Mouse (Mus musculus) hindbrain, embryonic 10.5 days (tissue): Measurements from ENCODE around the gene Nemp1. TPM values are rescaled to one million over a fixed set of nuclear protein-coding genes. Genes with fewer than 3 reads are reported as not detected.

Source experiments
- DNase-seq: peaks from one replicate; pipeline ENCODE4 v3.0.0-alpha.2; 2017; ENCODE audit warnings: low spot score
- H3K27ac ChIP-seq: fragments of 300-500 bp; sonication (generic); 2 replicates; pipeline ENCODE4 v1.5.1; 2016; ENCODE audit warnings: mild to moderate bottlenecking, moderate library complexity
- H3K27me3 ChIP-seq: fragments of 300-500 bp; sonication (generic); 2 replicates; pipeline ENCODE4 v1.6.1; 2016; ENCODE audit warnings: mild to moderate bottlenecking; ENCODE audit not compliant: poor library complexity, insufficient read depth, severe bottlenecking
- H3K36me3 ChIP-seq: fragments of 300-500 bp; sonication (generic); 2 replicates; pipeline ENCODE4 v1.6.1; 2016; ENCODE audit warnings: mild to moderate bottlenecking, moderate library complexity
- H3K4me1 ChIP-seq: fragments of 300-500 bp; sonication (generic); replicated peaks from 2 replicates; pipeline ENCODE4 v1.6.1; 2016; ENCODE audit warnings: mild to moderate bottlenecking
- H3K4me3 ChIP-seq: fragments of 300-500 bp; sonication (generic); 2 replicates; pipeline ENCODE4 v1.5.1; 2016; ENCODE audit warnings: mild to moderate bottlenecking, moderate library complexity
- H3K9me3 ChIP-seq: fragments of 300-500 bp; sonication (generic); 2 replicates; pipeline ENCODE4 v1.6.1; 2016; ENCODE audit warnings: mild to moderate bottlenecking, moderate library complexity
- WGBS: fragments of 180-500 bp; shearing (Covaris S2); methylation state at CpG from one replicate; pipeline ENCODE4 v1.1.7; 2016; 5-methylcytosine and 5-hydroxymethylcytosine counted together
- polyA plus RNA-seq: library from polyadenylated mRNA; unstranded; fragments of >200 nt; fragmentation: Nextera tagmentation; extraction: Ambion mirVana; gene quantifications from 2 replicates; pipeline ENCODE4 v1.2.1, GENCODE M21; 2016

The Nemp1 gene
- polyA plus RNA-seq, 1 experiment from 2014 or later = 7.7 TPM

- Histone ChIP-seq H3K4me3 (peak overlapping the region; percentile 36), H3K27ac (peak overlapping the region; percentile 66), H3K9me3 (no peaks in the 10 kb centered on the region), H3K4me1 (peaks cover 49% of the 10 kb centered on the region), H3K36me3 (no peaks in the 10 kb centered on the region), H3K27me3 (peaks cover 55% of the 10 kb centered on the region)
- WGBS = 17% methylated on average over 20 of the region's 20 CpGs
- DNase-seq = peak; percentile 19
Observed at GRCm38 (mm10) chr10:127721671-127722418, 55.1 kb downstream of the Nemp1 start.

- H3K27me3 ChIP-seq = peaks cover 63% of the 10 kb centered on the region
- no peak within 1 kb of the TSS for H3K27ac ChIP-seq
- DNase-seq = no peak
- no peaks in the 10 kb centered on the region for H3K9me3 ChIP-seq
- H3K36me3 ChIP-seq = no peaks in the 10 kb centered on the region
- H3K4me1 ChIP-seq = peaks cover 44% of the 10 kb centered on the region
- WGBS = 81% methylated on average over 3 of the region's 3 CpGs
- no peak within 1 kb of the TSS for H3K4me3 ChIP-seq
Observed at GRCm38 (mm10) chr10:127724178-127724577, 57.5 kb downstream of the Nemp1 start, which contains the start of gene Tac2. Gene Tac2 (plus strand): TSS chr10:127724478.

GRCm38 (mm10) chr10:127725136-127725535 lies 58.4 kb downstream of the Nemp1 start:
- Histone ChIP-seq H3K4me3 (no peak overlapping the region), H3K36me3 (no peaks in the 10 kb centered on the region), H3K9me3 (no peaks in the 10 kb centered on the region), H3K27me3 (peaks cover 54% of the 10 kb centered on the region), H3K4me1 (peaks cover 36% of the 10 kb centered on the region), H3K27ac (no peak overlapping the region)
- 81% methylated on average over 4 of the region's 4 CpGs for WGBS
- DNase-seq = no peak

GRCm38 (mm10) chr10:127728437-127728836 lies 61.7 kb downstream of the Nemp1 start:
- no peak overlapping the region for H3K27ac ChIP-seq
- 81% methylated on average over 8 of the region's 8 CpGs for WGBS
- H3K27me3 ChIP-seq = peaks cover 27% of the 10 kb centered on the region
- H3K4me3 ChIP-seq = no peak overlapping the region
- no peaks in the 10 kb centered on the region for H3K36me3 ChIP-seq
- peaks cover 14% of the 10 kb centered on the region for H3K4me1 ChIP-seq
- no peaks in the 10 kb centered on the region for H3K9me3 ChIP-seq
- no peak for DNase-seq

GRCm38 (mm10) chr10:127730285-127730932 lies 63.7 kb downstream of the Nemp1 start:
- Histone ChIP-seq H3K27me3 (peaks cover 15% of the 10 kb centered on the region), H3K4me1 (peaks cover 20% of the 10 kb centered on the region), H3K9me3 (no peaks in the 10 kb centered on the region), H3K27ac (no peak overlapping the region), H3K36me3 (no peaks in the 10 kb centered on the region), H3K4me3 (no peak overlapping the region)
- no peak for DNase-seq
- WGBS = 74% methylated on average over 11 of the region's 11 CpGs

GRCm38 (mm10) chr10:127730933-127731310 lies 64.2 kb downstream of the Nemp1 start:
- peaks cover 20% of the 10 kb centered on the region for H3K4me1 ChIP-seq
- peaks cover 10% of the 10 kb centered on the region for H3K27me3 ChIP-seq
- H3K4me3 ChIP-seq = no peak overlapping the region
- no peak for DNase-seq
- H3K36me3 ChIP-seq = no peaks in the 10 kb centered on the region
- 61% methylated on average over 9 of the region's 9 CpGs for WGBS
- no peaks in the 10 kb centered on the region for H3K9me3 ChIP-seq
- no peak overlapping the region for H3K27ac ChIP-seq

GRCm38 (mm10) chr10:127731397-127731796 lies 64.7 kb downstream of the Nemp1 start:
- Histone ChIP-seq H3K27ac (no peak overlapping the region), H3K4me3 (no peak overlapping the region), H3K4me1 (peaks cover 20% of the 10 kb centered on the region), H3K9me3 (no peaks in the 10 kb centered on the region), H3K27me3 (peaks cover 8% of the 10 kb centered on the region; the same call in 1 of the 2 replicates), H3K36me3 (no peaks in the 10 kb centered on the region)
- 48% methylated on average over 5 of the region's 5 CpGs for WGBS
- no peak for DNase-seq

- no peak overlapping the region for H3K4me3 ChIP-seq
- 53% methylated on average over 5 of the region's 5 CpGs for WGBS
- peaks cover 22% of the 10 kb centered on the region for H3K4me1 ChIP-seq
- no peak for DNase-seq
- no peaks in the 10 kb centered on the region for H3K9me3 ChIP-seq
- no peaks in the 10 kb centered on the region; the same call in 1 of the 2 replicates for H3K27me3 ChIP-seq
- no peaks in the 10 kb centered on the region for H3K36me3 ChIP-seq
- no peak overlapping the region for H3K27ac ChIP-seq
Observed at GRCm38 (mm10) chr10:127734434-127734833, 67.7 kb downstream of the Nemp1 start.

- Histone ChIP-seq H3K4me3 (no peak overlapping the region), H3K4me1 (peaks cover 26% of the 10 kb centered on the region), H3K36me3 (peaks cover 3% of the 10 kb centered on the region), H3K27me3 (no peaks in the 10 kb centered on the region; the same call in 1 of the 2 replicates), H3K27ac (no peak overlapping the region), H3K9me3 (no peaks in the 10 kb centered on the region)
- no peak for DNase-seq
- WGBS = 88% methylated on average over 2 of the region's 2 CpGs
Observed at GRCm38 (mm10) chr10:127736266-127736665, 69.6 kb downstream of the Nemp1 start.

- no peaks in the 10 kb centered on the region; the same call in 1 of the 2 replicates for H3K27me3 ChIP-seq
- DNase-seq = no peak
- H3K4me1 ChIP-seq = peaks cover 26% of the 10 kb centered on the region
- WGBS = 77% methylated on average over 4 of the region's 4 CpGs
- H3K36me3 ChIP-seq = peaks cover 9% of the 10 kb centered on the region
- no peak overlapping the region for H3K27ac ChIP-seq
- H3K9me3 ChIP-seq = no peaks in the 10 kb centered on the region
- H3K4me3 ChIP-seq = no peak overlapping the region
Observed at GRCm38 (mm10) chr10:127736916-127737315, 70.2 kb downstream of the Nemp1 start.

- Histone ChIP-seq H3K36me3 (peaks cover 16% of the 10 kb centered on the region), H3K9me3 (no peaks in the 10 kb centered on the region), H3K4me1 (peaks cover 26% of the 10 kb centered on the region), H3K4me3 (no peak overlapping the region), H3K27ac (no peak overlapping the region), H3K27me3 (no peaks in the 10 kb centered on the region; the same call in 1 of the 2 replicates)
- WGBS = 20% methylated on average over 2 of the region's 2 CpGs
- DNase-seq = no peak
Observed at GRCm38 (mm10) chr10:127737552-127737951, 70.9 kb downstream of the Nemp1 start.

GRCm38 (mm10) chr10:127738151-127738882 lies 71.6 kb downstream of the Nemp1 start:
- H3K9me3 ChIP-seq = no peaks in the 10 kb centered on the region
- peak; percentile 40 for DNase-seq
- H3K4me1 ChIP-seq = peaks cover 26% of the 10 kb centered on the region
- H3K4me3 ChIP-seq = peak overlapping the region; percentile 97; the same call in 1 of the 2 replicates
- peaks cover 23% of the 10 kb centered on the region for H3K36me3 ChIP-seq
- H3K27me3 ChIP-seq = no peaks in the 10 kb centered on the region; the same call in 1 of the 2 replicates
- no peak overlapping the region for H3K27ac ChIP-seq
- 54% methylated on average over 13 of the region's 13 CpGs for WGBS
